Mouse (Mus musculus) midbrain, embryonic 15.5 days (tissue): Measurements from ENCODE around the gene Ncor1. TPM values are rescaled to one million over a fixed set of nuclear protein-coding genes. Genes with fewer than 3 reads are reported as not detected.
"Not testable (repeated sequence)": the region's sequence is repeated elsewhere in the genome, so short reads cannot be mapped to it uniquely, and the experiment has no call there.

Experiments used
- ATAC-seq: fragments of 200-750 bp; cut with Nextera tagmentation; replicated peaks from 2 replicates; pipeline ENCODE4 v1.8.0; 2017; ENCODE audit warnings: moderate TSS enrichment
- H3K27ac ChIP-seq: fragments of 300-500 bp; sonication (generic); 2 replicates; pipeline ENCODE4 v1.5.1; 2015; ENCODE audit warnings: mild to moderate bottlenecking, inconsistent platforms
- H3K27me3 ChIP-seq: fragments of 300-500 bp; sonication (generic); replicated peaks from 2 replicates; pipeline ENCODE4 v1.6.1; 2015; ENCODE audit warnings: inconsistent platforms
- H3K36me3 ChIP-seq: fragments of 300-500 bp; sonication (generic); replicated peaks from 2 replicates; pipeline ENCODE4 v1.6.1; 2015; ENCODE audit warnings: inconsistent platforms
- H3K4me1 ChIP-seq: fragments of 300-500 bp; sonication (generic); 2 replicates; pipeline ENCODE4 v1.6.1; 2015; ENCODE audit warnings: inconsistent platforms
- H3K4me2 ChIP-seq: fragments of 300-500 bp; sonication (generic); 2 replicates; pipeline ENCODE4 v1.6.1; 2015; ENCODE audit warnings: inconsistent platforms, mild to moderate bottlenecking, moderate library complexity
- H3K4me3 ChIP-seq: fragments of 300-500 bp; sonication (generic); 2 replicates; pipeline ENCODE4 v1.5.1; 2015; ENCODE audit warnings: mild to moderate bottlenecking, inconsistent platforms
- H3K9ac ChIP-seq: fragments of 300-500 bp; sonication (generic); 2 replicates; pipeline ENCODE4 v1.6.1; 2015; ENCODE audit warnings: mild to moderate bottlenecking, inconsistent platforms
- H3K9me3 ChIP-seq: fragments of 300-500 bp; sonication (generic); 2 replicates; pipeline ENCODE4 v1.6.1; 2016; ENCODE audit warnings: inconsistent platforms
- WGBS: fragments of 180-500 bp; shearing (Covaris S2); methylation state at CpG from one replicate; pipeline ENCODE4 v1.1.7; 2015; ENCODE audit warnings: mixed read lengths; 5-methylcytosine and 5-hydroxymethylcytosine counted together
- polyA plus RNA-seq: library from polyadenylated mRNA; unstranded; fragments of >200 nt; fragmentation: Nextera tagmentation; extraction: Ambion mirVana; gene quantifications from 2 replicates; pipeline ENCODE4 v1.2.1, GENCODE M21; 2015

Gene Ncor1
- polyA plus RNA-seq, 1 experiment from 2014 or later, result 179 TPM

DNA sequence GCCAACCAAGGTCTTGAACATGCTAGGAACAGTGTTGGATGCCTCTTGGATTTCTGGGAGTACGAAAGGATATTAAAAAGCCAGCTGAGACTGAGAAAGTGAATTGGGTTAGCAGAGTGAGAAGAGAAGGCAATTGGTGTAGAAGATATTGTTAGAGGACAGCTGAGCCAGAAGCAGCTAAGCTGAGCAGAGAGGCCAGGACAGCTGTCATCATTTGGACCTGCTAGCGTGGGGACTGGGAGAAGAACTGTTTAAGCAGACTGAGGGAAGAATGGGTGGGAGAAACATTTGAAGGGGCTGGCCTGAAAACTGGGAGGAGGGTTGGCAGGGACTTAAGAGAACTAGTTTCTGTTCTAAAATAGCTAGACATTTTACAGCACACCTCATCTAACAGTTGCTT, 49.5 kb downstream of the Ncor1 start:
- Histone ChIP-seq H3K4me2 (no peak overlapping the region), H3K9me3 (no peaks in the 10 kb centered on the region), H3K4me3 (no peak overlapping the region), H3K27ac (no peak overlapping the region), H3K4me1 (no peaks in the 10 kb centered on the region), H3K36me3 (peaks cover 14% of the 10 kb centered on the region; the same call in 1 of the 2 replicates), H3K27me3 (no peaks in the 10 kb centered on the region), H3K9ac (no peak overlapping the region)
- 88% methylated on average over 2 of the region's 2 CpGs for WGBS
- ATAC-seq, result no peak

DNA sequence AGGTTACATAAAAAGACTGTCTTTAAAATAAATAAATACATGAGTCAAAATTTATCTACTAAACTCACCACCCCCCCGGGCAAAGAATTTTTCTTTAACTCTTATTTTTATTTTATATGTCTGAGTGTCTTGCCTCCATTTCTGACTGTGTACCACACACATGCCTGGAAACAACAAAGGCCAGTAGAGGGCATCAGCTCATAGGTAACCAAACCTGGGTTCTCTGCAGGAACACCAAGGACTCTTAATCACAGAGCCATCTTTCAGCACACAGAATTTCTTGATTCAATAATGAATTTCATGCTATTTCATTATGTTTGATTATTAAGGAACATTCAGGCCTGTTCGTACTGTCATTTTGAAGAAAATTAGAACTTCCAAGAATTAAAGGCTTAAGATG, 61.9 kb downstream of the Ncor1 start:
- ATAC-seq, result no peak
- WGBS, result 89% methylated on average over 2 of the region's 2 CpGs

DNA sequence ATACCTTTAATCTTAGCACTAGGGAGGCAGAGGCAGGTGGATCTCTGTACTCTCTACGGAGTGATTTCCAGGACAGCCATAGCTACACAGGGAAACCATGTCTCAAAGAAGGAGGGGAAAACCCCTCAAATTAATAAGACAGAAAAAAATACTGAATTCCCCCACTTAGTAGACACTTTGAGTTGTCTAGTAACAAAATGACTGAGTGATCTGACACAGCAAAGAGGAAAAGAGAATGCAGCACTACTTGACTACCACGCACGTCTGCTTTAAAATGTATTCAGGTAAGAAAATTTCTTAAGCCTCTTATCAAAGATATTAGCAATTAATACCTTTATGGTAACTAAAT, 70.0 kb downstream of the Ncor1 start:
- Histone ChIP-seq H3K9ac (no peak overlapping the region), H3K4me2 (no peak overlapping the region), H3K4me3 (no peak overlapping the region), H3K27ac (no peak overlapping the region), H3K36me3 (peaks cover 30% of the 10 kb centered on the region), H3K4me1 (no peaks in the 10 kb centered on the region), H3K27me3 (no peaks in the 10 kb centered on the region), H3K9me3 (no peaks in the 10 kb centered on the region)
- 97% methylated on average over 3 of the region's 3 CpGs for WGBS
- no peak for ATAC-seq

More for the DNA sequence above, 61.9 kb downstream of the Ncor1 start:
- no peak overlapping the region for H3K4me3 ChIP-seq
- H3K4me1 ChIP-seq, result no peaks in the 10 kb centered on the region
- no peaks in the 10 kb centered on the region for H3K27me3 ChIP-seq
- no peak overlapping the region for H3K27ac ChIP-seq
- peaks cover 15% of the 10 kb centered on the region for H3K36me3 ChIP-seq
- no peaks in the 10 kb centered on the region for H3K9me3 ChIP-seq
- no peak overlapping the region for H3K9ac ChIP-seq
- H3K4me2 ChIP-seq, result no peak overlapping the region

DNA sequence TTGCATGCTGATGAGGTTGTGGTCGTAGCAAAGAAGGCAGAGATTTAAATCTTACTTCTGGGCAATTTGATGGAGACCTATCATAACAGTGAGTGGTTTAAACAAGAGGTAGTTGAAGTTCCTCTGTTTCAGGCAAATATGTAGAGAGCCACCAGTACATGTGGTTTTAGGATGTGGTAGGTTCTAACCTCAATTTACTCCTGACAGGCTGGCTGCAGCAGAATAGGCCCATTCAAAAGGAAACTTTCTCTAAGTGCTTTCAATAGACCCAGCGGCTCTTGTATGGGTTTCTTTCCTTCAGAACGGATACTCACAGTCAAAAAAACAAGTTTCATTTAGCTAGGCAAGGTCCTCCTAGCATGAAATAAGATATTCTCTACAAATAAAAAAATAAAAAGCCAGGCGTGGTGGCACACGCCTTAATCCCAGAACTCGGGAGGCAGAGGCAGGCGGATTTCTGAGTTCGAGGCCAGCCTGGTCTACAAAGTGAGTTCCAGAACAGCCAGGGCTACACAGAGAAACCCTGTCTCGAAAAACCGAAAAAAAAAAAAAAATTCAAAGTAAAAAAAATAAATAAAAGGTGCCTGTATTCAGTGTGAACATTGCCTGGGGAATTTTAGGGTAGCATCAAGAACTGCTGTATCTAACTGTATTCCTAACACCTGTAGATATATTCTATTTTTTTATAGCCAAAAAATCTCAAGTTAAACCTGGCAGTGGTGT, 70.6 kb downstream of the Ncor1 start:
- no peak overlapping the region for H3K4me3 ChIP-seq
- no peaks in the 10 kb centered on the region for H3K9me3 ChIP-seq
- no peaks in the 10 kb centered on the region for H3K4me1 ChIP-seq
- ATAC-seq, result no peak
- no peak overlapping the region for H3K27ac ChIP-seq
- WGBS, result 87% methylated on average over 10 of the region's 10 CpGs
- H3K9ac ChIP-seq, result no peak overlapping the region
- H3K27me3 ChIP-seq, result no peaks in the 10 kb centered on the region
- peaks cover 30% of the 10 kb centered on the region for H3K36me3 ChIP-seq
- H3K4me2 ChIP-seq, result no peak overlapping the region

DNA sequence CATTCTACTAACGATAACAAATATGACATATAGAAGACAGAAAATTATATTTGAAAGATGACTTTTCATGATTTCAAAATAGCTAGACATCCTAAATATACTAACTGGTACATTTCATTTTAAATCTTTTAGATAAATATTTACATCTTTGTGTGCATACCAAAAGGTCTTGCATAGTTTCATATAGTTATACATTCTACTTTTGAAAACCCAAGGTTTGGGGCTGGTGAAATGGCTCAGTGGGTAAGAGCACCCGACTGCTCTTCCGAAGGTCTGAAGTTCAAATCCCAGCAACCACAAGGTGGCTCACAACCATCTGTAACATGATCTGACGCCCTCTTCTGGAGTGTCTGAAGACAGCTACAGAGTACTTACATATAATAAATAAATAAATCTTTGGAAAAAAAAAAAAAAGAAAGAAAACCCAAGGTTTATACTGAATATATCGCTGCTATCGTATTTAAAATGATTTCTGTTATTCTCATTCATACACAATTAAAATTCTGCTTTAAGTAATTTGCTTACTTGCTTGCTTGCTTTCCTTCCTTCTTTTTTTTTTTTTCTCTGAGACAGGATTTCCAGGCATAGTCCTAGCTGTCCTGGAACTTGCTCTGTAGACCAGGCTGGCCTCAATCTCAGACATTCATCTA, 81.0 kb downstream of the Ncor1 start:
- not testable (repeated sequence) for ATAC-seq, H3K27ac ChIP-seq
- WGBS, result 89% methylated on average over 6 of the region's 6 CpGs

DNA sequence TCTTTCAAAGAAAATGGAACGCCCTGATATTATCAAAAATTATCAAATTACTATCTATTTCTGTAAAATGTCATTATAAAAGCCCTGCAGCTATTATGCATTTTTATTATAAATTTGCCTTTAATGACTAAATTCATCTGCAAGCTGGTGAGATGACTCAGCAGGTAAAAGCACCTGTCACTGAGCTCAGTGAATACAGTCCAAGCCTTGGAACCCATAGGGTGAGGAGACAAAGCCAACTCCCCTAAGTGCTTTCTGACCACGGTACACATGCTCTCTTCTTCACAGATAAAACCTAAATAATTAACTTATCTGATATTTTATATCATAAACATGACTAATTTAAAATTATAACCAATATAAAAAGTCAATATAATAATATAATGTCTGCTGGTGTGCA, 86.6 kb downstream of the Ncor1 start:
- Histone ChIP-seq H3K9me3 (no peaks in the 10 kb centered on the region), H3K36me3 (peaks cover 21% of the 10 kb centered on the region), H3K9ac (no peak overlapping the region), H3K27ac (no peak overlapping the region), H3K4me3 (no peak overlapping the region), H3K27me3 (no peaks in the 10 kb centered on the region), H3K4me2 (no peak overlapping the region), H3K4me1 (no peaks in the 10 kb centered on the region)
- no peak for ATAC-seq
- 86% methylated on average over 2 of the region's 2 CpGs for WGBS

More for the DNA sequence above, 81.0 kb downstream of the Ncor1 start:
- not testable (repeated sequence) for H3K9ac ChIP-seq, H3K4me2 ChIP-seq, H3K4me3 ChIP-seq, H3K4me1 ChIP-seq, H3K27me3 ChIP-seq, H3K9me3 ChIP-seq
- H3K36me3 ChIP-seq, result peaks cover 23% of the 10 kb centered on the region

DNA sequence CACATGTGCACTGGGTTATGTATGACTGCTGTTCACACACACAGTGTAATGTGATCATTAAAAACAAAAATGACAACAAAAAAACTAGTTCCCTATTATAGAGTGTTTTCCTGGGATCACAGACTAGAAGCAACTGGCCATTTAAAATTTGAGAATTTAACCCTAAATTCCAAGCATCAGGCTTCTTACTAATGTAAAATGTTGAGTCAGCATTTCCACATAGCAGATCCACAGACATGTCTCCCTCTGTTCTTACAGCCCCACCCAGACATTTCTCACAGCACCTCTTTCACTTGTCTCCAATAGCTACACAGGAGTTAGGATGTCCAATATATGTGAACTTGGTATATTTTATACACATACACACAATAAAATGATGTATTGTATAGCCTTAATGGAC, 88.4 kb downstream of the Ncor1 start:
- no peak for ATAC-seq
- Histone ChIP-seq H3K9ac (no peak overlapping the region), H3K9me3 (no peaks in the 10 kb centered on the region), H3K27ac (no peak overlapping the region), H3K4me1 (no peaks in the 10 kb centered on the region), H3K4me3 (no peak overlapping the region), H3K27me3 (no peaks in the 10 kb centered on the region), H3K36me3 (peaks cover 24% of the 10 kb centered on the region), H3K4me2 (no peak overlapping the region)

DNA sequence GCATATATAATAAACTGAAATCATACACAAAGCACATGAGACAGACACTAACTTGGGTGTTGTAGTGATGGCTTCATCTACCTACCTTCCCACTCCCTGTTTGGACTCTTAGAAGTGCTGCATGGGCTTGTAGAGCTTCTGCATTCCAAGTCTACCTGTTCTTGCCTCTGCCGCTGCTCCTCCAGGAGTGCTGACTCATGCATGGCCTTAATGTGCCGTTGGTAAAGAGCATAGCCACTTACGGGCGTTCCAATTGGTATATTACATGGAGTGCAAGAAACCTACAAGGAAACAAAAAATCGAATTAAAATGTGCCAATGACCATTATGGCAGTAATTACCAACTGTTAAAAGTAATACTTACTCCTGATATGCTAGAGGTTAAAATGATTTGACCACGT, 91.5 kb downstream of the Ncor1 start:
- H3K27ac ChIP-seq, result no peak overlapping the region
- WGBS, result 92% methylated on average over 6 of the region's 6 CpGs
- no peak overlapping the region for H3K4me3 ChIP-seq
- H3K36me3 ChIP-seq, result peaks cover 14% of the 10 kb centered on the region
- no peaks in the 10 kb centered on the region for H3K9me3 ChIP-seq
- ATAC-seq, result no peak
- no peaks in the 10 kb centered on the region for H3K27me3 ChIP-seq
- H3K4me2 ChIP-seq, result no peak overlapping the region
- no peak overlapping the region for H3K9ac ChIP-seq
- no peaks in the 10 kb centered on the region for H3K4me1 ChIP-seq

DNA sequence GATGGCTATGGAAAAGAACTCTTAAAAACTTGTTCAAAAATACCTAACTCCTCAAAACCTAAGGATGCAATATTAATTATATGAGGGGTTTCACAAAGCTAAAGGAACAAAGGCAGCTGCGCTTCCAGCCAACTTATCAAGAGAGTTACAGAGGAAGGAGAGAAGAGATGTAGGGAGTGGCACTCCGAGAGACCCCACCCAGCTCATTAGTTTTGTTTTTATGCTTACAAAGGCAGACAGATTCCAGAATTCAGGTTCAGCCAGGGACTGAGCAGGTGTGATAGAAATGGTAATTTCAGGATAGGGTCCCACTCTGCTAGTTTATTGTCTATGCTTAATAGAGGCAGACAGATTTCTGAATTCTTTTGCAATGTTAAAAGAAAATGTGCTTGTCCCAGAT, 103.1 kb downstream of the Ncor1 start:
- ATAC-seq, result no peak
- Histone ChIP-seq H3K4me1 (no peaks in the 10 kb centered on the region), H3K9me3 (no peaks in the 10 kb centered on the region), H3K27ac (no peak overlapping the region), H3K9ac (no peak overlapping the region), H3K36me3 (peaks cover 32% of the 10 kb centered on the region), H3K4me3 (no peak overlapping the region), H3K4me2 (no peak overlapping the region), H3K27me3 (no peaks in the 10 kb centered on the region)
- 90% methylated on average over 2 of the region's 2 CpGs for WGBS

DNA sequence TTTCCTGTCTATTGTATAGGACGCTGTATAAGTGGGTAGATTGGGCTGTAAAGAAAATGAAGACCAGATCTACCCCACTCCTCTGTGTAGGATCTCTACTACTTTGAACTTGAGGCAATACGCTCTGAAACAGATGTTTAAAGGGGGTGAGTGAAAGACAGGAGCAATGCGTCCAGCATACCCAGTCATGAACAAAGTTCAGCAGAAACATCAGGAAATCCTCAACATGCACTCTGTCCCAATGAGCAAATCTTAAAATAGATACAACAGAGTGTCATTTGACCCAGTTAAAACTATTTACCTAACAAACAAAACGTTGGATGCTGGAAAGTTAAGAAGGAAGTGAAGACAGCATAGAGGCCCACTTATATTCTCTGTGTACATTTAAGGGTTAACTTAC, 106.4 kb downstream of the Ncor1 start:
- no peak overlapping the region for H3K27ac ChIP-seq
- H3K9ac ChIP-seq, result no peak overlapping the region
- peaks cover 50% of the 10 kb centered on the region for H3K36me3 ChIP-seq
- H3K27me3 ChIP-seq, result no peaks in the 10 kb centered on the region
- 95% methylated on average over 4 of the region's 4 CpGs for WGBS
- no peak overlapping the region for H3K4me2 ChIP-seq
- H3K9me3 ChIP-seq, result no peaks in the 10 kb centered on the region
- ATAC-seq, result no peak
- H3K4me3 ChIP-seq, result no peak overlapping the region
- no peaks in the 10 kb centered on the region for H3K4me1 ChIP-seq

DNA sequence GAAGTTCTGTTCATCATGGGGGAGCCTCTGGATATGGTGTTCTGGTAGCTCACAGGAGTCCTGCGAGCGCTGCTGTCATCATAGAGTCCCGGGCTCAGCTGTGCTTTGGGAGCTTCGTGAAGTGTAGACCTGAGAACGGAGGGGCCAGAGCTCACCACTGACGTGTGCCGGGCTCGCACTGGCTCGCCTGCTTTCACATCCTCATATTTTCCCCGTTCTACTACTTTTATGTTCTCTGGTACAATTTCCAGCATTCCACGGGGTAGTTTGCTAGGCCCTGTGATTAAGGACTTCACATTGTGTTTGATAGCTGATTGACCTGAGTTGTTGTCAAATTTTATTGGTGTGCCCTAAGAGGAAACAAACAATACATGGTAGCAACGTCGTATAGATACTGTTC, 115.3 kb downstream of the Ncor1 start:
- Histone ChIP-seq H3K4me3 (no peak overlapping the region), H3K9me3 (no peaks in the 10 kb centered on the region), H3K9ac (no peak overlapping the region), H3K36me3 (peaks cover 39% of the 10 kb centered on the region), H3K27me3 (no peaks in the 10 kb centered on the region), H3K27ac (no peak overlapping the region), H3K4me2 (no peak overlapping the region), H3K4me1 (no peaks in the 10 kb centered on the region)
- WGBS, result 95% methylated on average over 13 of the region's 13 CpGs
- ATAC-seq, result no peak

DNA sequence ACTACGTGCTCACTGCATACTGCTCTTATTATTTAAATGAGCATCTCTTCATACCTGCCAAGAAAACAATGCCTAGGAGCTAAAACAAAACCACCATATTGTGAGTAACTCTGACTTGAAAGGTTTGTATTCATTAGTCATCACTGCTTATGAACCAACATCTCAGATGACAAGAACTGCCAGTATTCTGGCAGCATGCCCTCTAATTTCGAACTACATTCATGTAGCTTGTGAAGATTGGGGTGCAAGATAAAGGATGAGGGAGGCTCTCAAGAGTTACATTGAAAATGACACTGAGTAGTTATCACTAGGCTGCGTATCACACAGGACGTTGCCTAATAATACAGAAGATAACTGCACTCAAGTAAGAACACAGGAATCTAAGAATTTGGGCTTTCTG, 126.1 kb downstream of the Ncor1 start:
- WGBS, result 90% methylated on average over 4 of the region's 4 CpGs
- peaks cover 51% of the 10 kb centered on the region for H3K36me3 ChIP-seq
- no peaks in the 10 kb centered on the region for H3K4me1 ChIP-seq
- H3K4me2 ChIP-seq, result no peak overlapping the region
- no peak overlapping the region for H3K9ac ChIP-seq
- H3K27ac ChIP-seq, result no peak overlapping the region
- no peak for ATAC-seq
- no peaks in the 10 kb centered on the region for H3K27me3 ChIP-seq
- H3K4me3 ChIP-seq, result no peak overlapping the region
- H3K9me3 ChIP-seq, result no peaks in the 10 kb centered on the region

DNA sequence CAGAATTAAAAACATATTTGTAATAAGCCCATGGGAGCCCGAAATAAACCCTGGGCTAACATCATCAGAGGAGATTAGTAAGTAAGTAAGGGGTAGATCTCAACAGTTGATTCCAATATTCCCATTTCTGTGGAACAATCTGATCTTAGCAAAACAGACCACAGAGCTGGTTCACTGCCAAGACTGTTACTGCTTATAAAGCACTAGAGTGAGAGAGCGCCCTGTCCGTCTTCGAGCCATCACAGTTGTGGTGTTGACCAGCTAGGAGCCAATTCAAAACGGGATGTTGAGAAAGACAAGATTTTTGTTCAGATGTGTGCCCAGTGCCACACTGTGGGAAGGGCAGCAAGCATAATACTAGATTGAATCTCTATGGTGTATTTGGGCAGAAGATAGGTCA, 127.2 kb downstream of the Ncor1 start:
- Histone ChIP-seq H3K9ac (no peak overlapping the region), H3K4me3 (no peak overlapping the region), H3K4me2 (no peak overlapping the region), H3K27ac (no peak overlapping the region), H3K27me3 (no peaks in the 10 kb centered on the region), H3K9me3 (no peaks in the 10 kb centered on the region), H3K4me1 (no peaks in the 10 kb centered on the region), H3K36me3 (peaks cover 50% of the 10 kb centered on the region; the same call in 1 of the 2 replicates)
- WGBS, result 89% methylated on average over 5 of the region's 5 CpGs
- no peak for ATAC-seq
